Mouse (Mus musculus) embryonic facial prominence, embryonic 11.5 days (tissue): Measurements from ENCODE around the gene Spsb1. TPM values are rescaled to one million over a fixed set of nuclear protein-coding genes. Genes with fewer than 3 reads are reported as not detected.

ENCODE experiments used
- ATAC-seq: fragments of 200-750 bp; cut with Nextera tagmentation; replicated peaks from 2 replicates; pipeline ENCODE4 v1.8.0; 2017; ENCODE audit warnings: low read depth; ENCODE audit not compliant: insufficient number of reproducible peaks, low FRiP score, low TSS enrichment
- DNase-seq: peaks from one replicate; pipeline ENCODE4 v3.0.0-alpha.2; 2015; ENCODE audit warnings: low spot score
- H3K27ac ChIP-seq: fragments of 300-500 bp; sonication (generic); replicated peaks from 2 replicates; pipeline ENCODE4 v1.5.1; 2014; ENCODE audit warnings: mild to moderate bottlenecking, low read depth, low read length, control low read depth
- H3K27me3 ChIP-seq: fragments of 300-500 bp; sonication (generic); 2 replicates; pipeline ENCODE4 v1.6.1; 2014; ENCODE audit warnings: mild to moderate bottlenecking, low read length, moderate library complexity, mixed read lengths; ENCODE audit not compliant: control insufficient read depth, insufficient read depth
- H3K36me3 ChIP-seq: fragments of 300-500 bp; sonication (generic); replicated peaks from 2 replicates; pipeline ENCODE4 v1.6.1; 2014; ENCODE audit warnings: low read depth, mild to moderate bottlenecking, low read length, moderate library complexity, mixed read lengths; ENCODE audit not compliant: control insufficient read depth, insufficient read depth
- H3K4me1 ChIP-seq: fragments of 300-500 bp; sonication (generic); 2 replicates; pipeline ENCODE4 v1.6.1; 2014; ENCODE audit warnings: low read length, mixed read lengths; ENCODE audit not compliant: control insufficient read depth, insufficient read depth
- H3K4me2 ChIP-seq: fragments of 300-500 bp; sonication (generic); 2 replicates; pipeline ENCODE4 v1.6.1; 2014; ENCODE audit warnings: low read depth, mild to moderate bottlenecking, control low read depth, low read length, moderate library complexity
- H3K4me3 ChIP-seq: fragments of 300-500 bp; sonication (generic); 2 replicates; pipeline ENCODE4 v1.5.1; 2014; ENCODE audit warnings: low read depth, low read length, control low read depth
- H3K9ac ChIP-seq: fragments of 300-500 bp; sonication (generic); replicated peaks from 2 replicates; pipeline ENCODE4 v1.6.1; 2014; ENCODE audit warnings: mild to moderate bottlenecking, control low read depth, low read length
- H3K9me3 ChIP-seq: fragments of 300-500 bp; sonication (generic); replicated peaks from 2 replicates; pipeline ENCODE4 v1.6.1; 2016; ENCODE audit warnings: mild to moderate bottlenecking, low read length, inconsistent platforms, mixed read lengths; ENCODE audit not compliant: control insufficient read depth
- WGBS: fragments of 180-500 bp; shearing (Covaris S2); extraction: QIAGEN DNeasy Blood & Tissue Kit; methylation state at CpG from one replicate; pipeline ENCODE4 v1.1.7; 2014; 5-methylcytosine and 5-hydroxymethylcytosine counted together
- polyA plus RNA-seq: library from polyadenylated mRNA; unstranded; fragments of >200 nt; fragmentation: Nextera tagmentation; extraction: Ambion mirVana; gene quantifications from 2 replicates; pipeline ENCODE4 v1.2.1, GENCODE M21; 2014

Gene Spsb1
- polyA plus RNA-seq, 1 experiment from 2014 or later, result 16.7 TPM

- H3K4me2 ChIP-seq, result no peak overlapping the region
- no peak overlapping the region for H3K27ac ChIP-seq
- no peaks in the 10 kb centered on the region for H3K9me3 ChIP-seq
- H3K4me1 ChIP-seq, result no peaks in the 10 kb centered on the region; the same call in 1 of the 2 replicates
- no peak for DNase-seq
- H3K27me3 ChIP-seq, result no peaks in the 10 kb centered on the region
- no peaks in the 10 kb centered on the region for H3K36me3 ChIP-seq
- ATAC-seq, result no peak
- no peak overlapping the region for H3K4me3 ChIP-seq
- 86% methylated on average over 14 of the region's 14 CpGs for WGBS
- no peak overlapping the region for H3K9ac ChIP-seq
These were observed 44.1 kb upstream of the Spsb1 start for GRCm38 (mm10) chr4:149998786-149999509.

GRCm38 (mm10) chr4:149997999-149998398, 43.2 kb upstream of the Spsb1 start:
- H3K36me3 ChIP-seq, result no peaks in the 10 kb centered on the region
- DNase-seq (no peak), ATAC-seq (no peak)
- H3K4me3 ChIP-seq, result no peak overlapping the region
- 63% methylated on average over 10 of the region's 10 CpGs for WGBS
- no peaks in the 10 kb centered on the region; the same call in 1 of the 2 replicates for H3K4me1 ChIP-seq
- H3K9ac ChIP-seq, result no peak overlapping the region
- no peak overlapping the region for H3K27ac ChIP-seq
- H3K4me2 ChIP-seq, result no peak overlapping the region
- no peaks in the 10 kb centered on the region for H3K27me3 ChIP-seq
- no peaks in the 10 kb centered on the region for H3K9me3 ChIP-seq

- Histone ChIP-seq H3K4me2 (no peak overlapping the region), H3K27me3 (no peaks in the 10 kb centered on the region), H3K9ac (no peak overlapping the region), H3K4me3 (no peak overlapping the region), H3K9me3 (no peaks in the 10 kb centered on the region), H3K4me1 (no peaks in the 10 kb centered on the region), H3K36me3 (no peaks in the 10 kb centered on the region), H3K27ac (no peak overlapping the region)
- no peak for DNase-seq
- WGBS, result 73% methylated on average over 7 of the region's 7 CpGs
- no peak for ATAC-seq
These were observed 41.6 kb upstream of the Spsb1 start for GRCm38 (mm10) chr4:149996440-149996839.

- Histone ChIP-seq H3K27ac (no peak overlapping the region), H3K9ac (no peak overlapping the region), H3K27me3 (no peaks in the 10 kb centered on the region), H3K4me3 (no peak overlapping the region), H3K4me2 (no peak overlapping the region), H3K9me3 (no peaks in the 10 kb centered on the region), H3K36me3 (no peaks in the 10 kb centered on the region), H3K4me1 (no peaks in the 10 kb centered on the region; the same call in 1 of the 2 replicates)
- 90% methylated on average over 7 of the region's 7 CpGs for WGBS
- ATAC-seq, result no peak
- DNase-seq, result no peak
These were observed 41.1 kb upstream of the Spsb1 start for GRCm38 (mm10) chr4:149995911-149996310.

DNA sequence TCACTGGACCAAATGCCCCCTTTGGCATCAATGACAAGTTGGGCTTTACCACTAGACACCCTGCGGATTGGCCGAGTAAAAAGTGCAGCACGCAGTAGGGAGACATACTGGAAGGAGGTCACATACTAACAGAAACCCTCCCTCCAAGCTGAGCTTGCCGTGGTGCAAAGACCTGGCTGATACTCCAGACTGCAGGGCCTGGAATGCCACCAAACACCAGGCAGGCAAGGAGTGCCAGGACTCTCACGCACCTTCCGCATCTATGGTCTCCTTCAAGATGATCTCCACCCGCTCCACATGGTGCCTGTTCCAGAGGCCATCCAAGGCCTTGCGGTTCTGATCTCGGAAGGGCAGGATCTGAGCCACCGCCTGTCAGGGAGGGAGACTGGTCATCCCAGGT, 39.4 kb upstream of the Spsb1 start:
- no peak overlapping the region for H3K4me3 ChIP-seq
- H3K4me1 ChIP-seq, result peaks cover 3% of the 10 kb centered on the region; the same call in 1 of the 2 replicates
- H3K36me3 ChIP-seq, result no peaks in the 10 kb centered on the region
- H3K27me3 ChIP-seq, result no peaks in the 10 kb centered on the region
- no peaks in the 10 kb centered on the region for H3K9me3 ChIP-seq
- H3K27ac ChIP-seq, result no peak overlapping the region
- no peak overlapping the region for H3K4me2 ChIP-seq
- 86% methylated on average over 10 of the region's 10 CpGs for WGBS
- no peak overlapping the region for H3K9ac ChIP-seq
- no peak for DNase-seq
- no peak for ATAC-seq

- 91% methylated on average over 8 of the region's 8 CpGs for WGBS
- ATAC-seq (no peak), DNase-seq (no peak)
- Histone ChIP-seq H3K9me3 (no peaks in the 10 kb centered on the region), H3K27ac (no peak overlapping the region), H3K4me2 (no peak overlapping the region), H3K4me3 (no peak overlapping the region), H3K9ac (no peak overlapping the region), H3K4me1 (peaks cover 3% of the 10 kb centered on the region; the same call in 1 of the 2 replicates), H3K36me3 (no peaks in the 10 kb centered on the region), H3K27me3 (no peaks in the 10 kb centered on the region)
These were observed 37.8 kb upstream of the Spsb1 start for GRCm38 (mm10) chr4:149992670-149993032.

DNA sequence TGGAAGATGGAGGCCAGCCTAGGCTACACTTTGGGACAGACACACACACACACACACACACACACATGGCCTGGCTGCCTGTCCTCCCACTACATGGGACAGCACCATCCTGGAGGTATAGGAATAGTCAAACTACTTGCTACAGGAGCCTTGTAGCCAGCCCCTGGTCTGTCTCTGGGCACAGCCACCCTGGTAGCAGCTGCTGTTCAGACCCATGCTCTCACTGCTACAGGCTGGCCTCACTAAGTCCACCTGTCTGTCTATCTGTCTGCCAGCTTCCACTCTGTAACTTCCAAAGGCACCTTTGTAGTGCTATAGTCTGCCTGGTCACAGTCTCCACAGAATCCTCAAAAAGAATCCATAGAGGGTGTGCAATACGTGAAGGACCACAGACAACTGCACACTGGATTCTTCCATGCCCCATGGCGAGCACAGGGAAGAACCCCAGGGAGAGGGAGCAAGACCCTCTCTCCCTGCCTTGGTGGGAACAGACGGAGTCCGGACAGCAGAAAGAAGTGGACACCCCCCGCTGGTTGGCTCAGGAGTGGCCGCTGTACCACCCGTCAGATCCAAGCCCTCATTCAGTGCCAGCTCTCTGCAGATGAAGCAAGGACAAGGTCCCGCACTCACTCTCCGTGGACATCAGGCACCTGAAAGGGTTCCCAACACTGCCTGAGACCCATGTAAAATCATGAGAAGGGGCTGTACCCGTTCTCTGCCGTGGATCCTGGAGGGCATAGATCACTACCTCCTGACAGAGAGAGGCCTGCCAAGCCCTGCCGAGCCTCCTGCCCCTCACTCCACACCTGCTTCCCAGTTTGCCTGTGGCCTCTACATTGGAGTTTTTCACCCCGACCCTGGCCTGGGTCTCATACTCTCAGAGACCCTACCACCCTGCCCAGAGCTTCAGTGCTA, 37.2 kb upstream of the Spsb1 start:
- H3K27me3 ChIP-seq, result no peaks in the 10 kb centered on the region
- H3K27ac ChIP-seq, result no peak overlapping the region
- ATAC-seq (no peak), DNase-seq (no peak)
- H3K4me3 ChIP-seq, result no peak overlapping the region
- peaks cover 3% of the 10 kb centered on the region; the same call in 1 of the 2 replicates for H3K4me1 ChIP-seq
- WGBS, result 79% methylated on average over 13 of the region's 13 CpGs
- no peak overlapping the region for H3K9ac ChIP-seq
- H3K4me2 ChIP-seq, result no peak overlapping the region
- H3K9me3 ChIP-seq, result no peaks in the 10 kb centered on the region
- H3K36me3 ChIP-seq, result no peaks in the 10 kb centered on the region
